Mouse (Mus musculus): ENCODE measurements around the gene Fcrlb.
A peak's percentile ranks its signal among the peaks of the same experiment; 100 is the strongest.

The Fcrlb gene

GRCm38 (mm10) chr1:170907456-170908191 is 5.1 kb downstream of the Fcrlb start:
- peak; percentile 42 for DNase-seq

- DNase-seq, result no peak
Measured at GRCm38 (mm10) chr1:170907111-170907455, 5.7 kb downstream of the Fcrlb start.

- no peak for DNase-seq
Measured at GRCm38 (mm10) chr1:170903485-170903884, 9.3 kb downstream of the Fcrlb start.

- DNase-seq, result peak; percentile 87
Measured at GRCm38 (mm10) chr1:170901536-170902238, 11.1 kb downstream of the Fcrlb start.

GRCm38 (mm10) chr1:170900799-170901467 is 11.8 kb downstream of the Fcrlb start:
- peak; percentile 42 for DNase-seq

GRCm38 (mm10) chr1:170898413-170899075 is 14.2 kb downstream of the Fcrlb start:
- no peak for DNase-seq

GRCm38 (mm10) chr1:170896651-170897281 is 16.0 kb downstream of the Fcrlb start:
- no peak for DNase-seq

- DNase-seq, result no peak
Measured at GRCm38 (mm10) chr1:170894603-170895602, 17.8 kb downstream of the Fcrlb start.

GRCm38 (mm10) chr1:170892279-170892678 is 20.5 kb downstream of the Fcrlb start:
- no peak for DNase-seq

- DNase-seq, result no peak
Measured at GRCm38 (mm10) chr1:170891646-170892045, 21.1 kb downstream of the Fcrlb start.

- no peak for DNase-seq
Measured at GRCm38 (mm10) chr1:170889310-170889709, 23.4 kb downstream of the Fcrlb start.

GRCm38 (mm10) chr1:170886044-170886458 is 26.7 kb downstream of the Fcrlb start:
- no peak for DNase-seq

GRCm38 (mm10) chr1:170884978-170885561 is 27.7 kb downstream of the Fcrlb start, which contains the start of the genes Gm26620 and Dusp12:
Gene Gm26620, plus strand, starts transcription at chr1:170885065.
Gene Dusp12, minus strand, starts transcription at chr1:170885540.
- peak; percentile 85 for DNase-seq

GRCm38 (mm10) chr1:170884390-170884789 is 28.4 kb downstream of the Fcrlb start:
- no peak for DNase-seq

- DNase-seq, result no peak
Measured at GRCm38 (mm10) chr1:170882915-170883485, 29.7 kb downstream of the Fcrlb start.

GRCm38 (mm10) chr1:170876906-170877305 is 35.8 kb downstream of the Fcrlb start:
- DNase-seq, result no peak

- DNase-seq, result no peak
Measured at GRCm38 (mm10) chr1:170875676-170876075, 37.1 kb downstream of the Fcrlb start.

GRCm38 (mm10) chr1:170871961-170872360 is 40.8 kb downstream of the Fcrlb start:
- DNase-seq, result no peak

GRCm38 (mm10) chr1:170871402-170871801 is 41.3 kb downstream of the Fcrlb start:
- DNase-seq, result no peak

- no peak for DNase-seq
Measured at GRCm38 (mm10) chr1:170868905-170869283, 43.8 kb downstream of the Fcrlb start.
